Mouse (Mus musculus): Measurements from ENCODE around the gene Tgfb2.

Tgfb2 gene

GRCm38 (mm10) chr1:186702391-186703255, 3.2 kb downstream of the Tgfb2 start:
- CTCF ChIA-PET: no interaction called here

- CTCF ChIA-PET: no interaction called here
These were observed 4.4 kb downstream of the Tgfb2 start for GRCm38 (mm10) chr1:186701206-186701905.

- CTCF ChIA-PET: no interaction called here
These were observed 5.3 kb downstream of the Tgfb2 start for GRCm38 (mm10) chr1:186700496-186700895.

- CTCF ChIA-PET: no interaction called here
These were observed 7.0 kb downstream of the Tgfb2 start for GRCm38 (mm10) chr1:186698583-186699338.

- CTCF ChIA-PET: no interaction called here
These were observed 9.6 kb downstream of the Tgfb2 start for GRCm38 (mm10) chr1:186696231-186696630.

- CTCF ChIA-PET: no interaction called here
These were observed 10.4 kb downstream of the Tgfb2 start for GRCm38 (mm10) chr1:186695361-186695760.

- CTCF ChIA-PET: no interaction called here
These were observed 13.4 kb downstream of the Tgfb2 start for GRCm38 (mm10) chr1:186692370-186692769.

- CTCF ChIA-PET: no interaction called here
These were observed 14.1 kb downstream of the Tgfb2 start for GRCm38 (mm10) chr1:186691708-186692107.

- CTCF ChIA-PET: no interaction called here
These were observed 21.7 kb downstream of the Tgfb2 start for GRCm38 (mm10) chr1:186684041-186684440.

GRCm38 (mm10) chr1:186682606-186683005, 23.2 kb downstream of the Tgfb2 start:
- CTCF ChIA-PET: interaction anchor here (0.7 kb wide), 1 partner anchor 12 kb away, joined by 3 read pairs; no protein-coding TSS in a partner anchor

- CTCF ChIA-PET: no interaction called here
These were observed 28.2 kb downstream of the Tgfb2 start for GRCm38 (mm10) chr1:186677614-186678013.

GRCm38 (mm10) chr1:186676199-186676598, 29.6 kb downstream of the Tgfb2 start:
- CTCF ChIA-PET: no interaction called here

GRCm38 (mm10) chr1:186675263-186675662, 30.5 kb downstream of the Tgfb2 start:
- CTCF ChIA-PET: no interaction called here

GRCm38 (mm10) chr1:186674621-186675020, 31.2 kb downstream of the Tgfb2 start:
- CTCF ChIA-PET: no interaction called here

- CTCF ChIA-PET: no interaction called here
These were observed 32.6 kb downstream of the Tgfb2 start for GRCm38 (mm10) chr1:186673166-186673565.

GRCm38 (mm10) chr1:186663412-186663811, 42.4 kb downstream of the Tgfb2 start:
- CTCF ChIA-PET: no interaction called here

- CTCF ChIA-PET: no interaction called here
These were observed 42.8 kb downstream of the Tgfb2 start for GRCm38 (mm10) chr1:186662996-186663395.

GRCm38 (mm10) chr1:186661206-186661921, 44.4 kb downstream of the Tgfb2 start:
- CTCF ChIA-PET: no interaction called here

- CTCF ChIA-PET: no interaction called here
These were observed 47.0 kb downstream of the Tgfb2 start for GRCm38 (mm10) chr1:186658783-186659182.

- CTCF ChIA-PET: no interaction called here
These were observed 48.1 kb downstream of the Tgfb2 start for GRCm38 (mm10) chr1:186657559-186658219.

- CTCF ChIA-PET: no interaction called here
These were observed 49.0 kb downstream of the Tgfb2 start for GRCm38 (mm10) chr1:186656732-186657329.
